Mouse (Mus musculus): ENCODE measurements around the gene Rnf220.

Gene Rnf220

GRCm38 (mm10) chr4:117303581-117304238 lies 193.1 kb downstream of the Rnf220 start:
- no peak for DNase-seq (ENCODE audit: low read depth, low spot score)

- no peak for DNase-seq (ENCODE audit: low read depth, low spot score)
Observed at GRCm38 (mm10) chr4:117302027-117302806, 194.6 kb downstream of the Rnf220 start.

- no peak for DNase-seq (ENCODE audit: low read depth, low spot score)
Observed at GRCm38 (mm10) chr4:117299921-117300320, 196.9 kb downstream of the Rnf220 start.

- DNase-seq (ENCODE audit: low read depth, low spot score): no peak
Observed at GRCm38 (mm10) chr4:117297819-117298218, 199.0 kb downstream of the Rnf220 start.

GRCm38 (mm10) chr4:117296849-117297593 lies 199.8 kb downstream of the Rnf220 start:
- no peak for DNase-seq (ENCODE audit: low read depth, low spot score)

GRCm38 (mm10) chr4:117291696-117292095 lies 205.2 kb downstream of the Rnf220 start:
- DNase-seq (ENCODE audit: low read depth, low spot score): no peak

- DNase-seq (ENCODE audit: low read depth, low spot score): peak; percentile 52
Observed at GRCm38 (mm10) chr4:117288927-117289801, 207.7 kb downstream of the Rnf220 start.

- no peak for DNase-seq (ENCODE audit: low read depth, low spot score)
Observed at GRCm38 (mm10) chr4:117288277-117288926, 208.4 kb downstream of the Rnf220 start.

GRCm38 (mm10) chr4:117284363-117284762 lies 212.5 kb downstream of the Rnf220 start:
- DNase-seq (ENCODE audit: low read depth, low spot score): no peak

- no peak for DNase-seq (ENCODE audit: low read depth, low spot score)
Observed at GRCm38 (mm10) chr4:117283271-117284191, 213.3 kb downstream of the Rnf220 start.

GRCm38 (mm10) chr4:117281090-117281845 lies 215.6 kb downstream of the Rnf220 start:
- DNase-seq (ENCODE audit: low read depth, low spot score): no peak

GRCm38 (mm10) chr4:117280397-117280930 lies 216.4 kb downstream of the Rnf220 start:
- DNase-seq (ENCODE audit: low read depth, low spot score): no peak

- no peak for DNase-seq (ENCODE audit: low read depth, low spot score)
Observed at GRCm38 (mm10) chr4:117279253-117279642, 217.6 kb downstream of the Rnf220 start.

- no peak for DNase-seq (ENCODE audit: low read depth, low spot score)
Observed at GRCm38 (mm10) chr4:117278381-117279252, 218.2 kb downstream of the Rnf220 start.

GRCm38 (mm10) chr4:117277687-117278086 lies 219.2 kb downstream of the Rnf220 start:
- no peak for DNase-seq (ENCODE audit: low read depth, low spot score)

- DNase-seq (ENCODE audit: low read depth, low spot score): no peak
Observed at GRCm38 (mm10) chr4:117277021-117277420, 219.8 kb downstream of the Rnf220 start.

- DNase-seq (ENCODE audit: low read depth, low spot score): no peak
Observed at GRCm38 (mm10) chr4:117276281-117276711, 220.6 kb downstream of the Rnf220 start.

GRCm38 (mm10) chr4:117274720-117275119 lies 222.1 kb downstream of the Rnf220 start:
- no peak for DNase-seq (ENCODE audit: low read depth, low spot score)

Data from retina, adult 2 months (tissue).